Mouse (Mus musculus) forebrain, embryonic 13.5 days (tissue): ENCODE results near the gene Vangl2. TPM values are rescaled to one million over a fixed set of nuclear protein-coding genes. Genes with fewer than 3 reads are reported as not detected.

ENCODE experiments used
- ATAC-seq: fragments of 200-750 bp; cut with Nextera tagmentation; 2 replicates; pipeline ENCODE4 v1.8.0; 2017
- H3K27ac ChIP-seq: fragments of 300-500 bp; sonication (generic); 2 replicates; pipeline ENCODE4 v1.5.1; 2015; ENCODE audit warnings: inconsistent platforms, mild to moderate bottlenecking, moderate library complexity
- H3K27me3 ChIP-seq: fragments of 300-500 bp; sonication (generic); 2 replicates; pipeline ENCODE4 v1.6.1; 2015; ENCODE audit warnings: mild to moderate bottlenecking, inconsistent platforms
- H3K36me3 ChIP-seq: fragments of 300-500 bp; sonication (generic); 2 replicates; pipeline ENCODE4 v1.6.1; 2015; ENCODE audit warnings: mild to moderate bottlenecking, inconsistent platforms; ENCODE audit not compliant: poor library complexity, severe bottlenecking
- H3K4me1 ChIP-seq: fragments of 300-500 bp; sonication (generic); 2 replicates; pipeline ENCODE4 v1.6.1; 2015; ENCODE audit warnings: inconsistent platforms
- H3K4me2 ChIP-seq: fragments of 300-500 bp; sonication (generic); 2 replicates; pipeline ENCODE4 v1.6.1; 2015; ENCODE audit warnings: inconsistent platforms, mild to moderate bottlenecking, moderate library complexity
- H3K4me3 ChIP-seq: fragments of 300-500 bp; sonication (generic); 2 replicates; pipeline ENCODE4 v1.5.1; 2015; ENCODE audit warnings: mild to moderate bottlenecking, inconsistent platforms
- H3K9ac ChIP-seq: fragments of 300-500 bp; sonication (generic); 2 replicates; pipeline ENCODE4 v1.6.1; 2015; ENCODE audit warnings: mild to moderate bottlenecking, inconsistent platforms
- H3K9me3 ChIP-seq: fragments of 300-500 bp; sonication (generic); replicated peaks from 2 replicates; pipeline ENCODE4 v1.6.1; 2016; ENCODE audit warnings: inconsistent platforms
- WGBS: fragments of 180-500 bp; shearing (Covaris S2); methylation state at CpG from one replicate; pipeline ENCODE4 v1.1.7; 2015; 5-methylcytosine and 5-hydroxymethylcytosine counted together
- polyA plus RNA-seq: library from polyadenylated mRNA; unstranded; fragments of >200 nt; fragmentation: Nextera tagmentation; extraction: Ambion mirVana; gene quantifications from 2 replicates; pipeline ENCODE4 v1.2.1, GENCODE M21; 2015

Vangl2 gene
- polyA plus RNA-seq, 1 experiment from 2014 or later = 55.4 TPM

DNA sequence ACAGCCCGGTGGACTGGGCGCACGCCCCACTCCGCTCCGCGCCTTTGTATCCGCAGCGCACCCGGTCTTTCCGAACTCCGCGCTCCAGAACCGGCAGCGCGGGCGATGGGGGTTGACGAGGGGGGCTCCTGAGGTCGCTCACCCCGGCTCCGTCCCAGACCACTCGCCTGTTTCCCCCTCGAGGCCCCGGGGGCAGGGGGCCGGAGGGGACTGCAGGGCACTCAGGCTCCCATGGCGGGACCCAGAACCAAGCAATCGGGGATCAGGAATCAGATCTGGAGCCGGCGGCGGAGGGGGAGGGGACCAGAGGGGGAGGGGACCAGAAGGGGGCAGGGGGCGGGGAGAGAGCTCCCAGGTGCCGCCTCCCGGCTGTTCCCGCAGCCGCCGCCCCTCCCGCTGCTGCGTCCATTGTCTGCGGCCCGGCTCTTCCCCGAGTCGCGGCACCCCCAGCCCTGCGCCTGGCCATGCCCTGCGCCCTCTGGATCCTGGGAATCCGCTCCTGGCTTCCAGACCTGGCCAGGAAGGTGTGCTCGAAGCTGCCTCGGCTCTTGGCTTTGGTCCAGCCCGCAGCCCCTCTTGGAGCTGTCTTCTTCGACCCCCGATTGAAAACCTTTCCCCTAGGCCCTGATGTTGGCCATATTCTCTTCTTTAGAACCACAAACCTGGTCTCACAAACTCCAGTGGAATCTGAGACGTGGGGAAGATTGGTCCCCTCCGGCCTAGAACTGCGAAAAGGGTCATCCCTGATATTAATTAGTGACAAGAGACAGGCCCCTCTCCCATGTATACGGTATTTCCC, 1.0 kb downstream of the Vangl2 start:
- Histone ChIP-seq H3K36me3 (peaks cover 9% of the 10 kb centered on the region; the same call in 1 of the 2 replicates), H3K4me2 (peak overlapping the region; percentile 96), H3K4me1 (peaks cover 60% of the 10 kb centered on the region), H3K4me3 (peak overlapping the region; percentile 95), H3K27me3 (no peaks in the 10 kb centered on the region), H3K27ac (peak overlapping the region; percentile 99), H3K9me3 (no peaks in the 10 kb centered on the region), H3K9ac (peak overlapping the region; percentile 98)
- under 1% methylated on average over 42 of the region's 54 CpGs for WGBS
- ATAC-seq = peak; percentile 87

DNA sequence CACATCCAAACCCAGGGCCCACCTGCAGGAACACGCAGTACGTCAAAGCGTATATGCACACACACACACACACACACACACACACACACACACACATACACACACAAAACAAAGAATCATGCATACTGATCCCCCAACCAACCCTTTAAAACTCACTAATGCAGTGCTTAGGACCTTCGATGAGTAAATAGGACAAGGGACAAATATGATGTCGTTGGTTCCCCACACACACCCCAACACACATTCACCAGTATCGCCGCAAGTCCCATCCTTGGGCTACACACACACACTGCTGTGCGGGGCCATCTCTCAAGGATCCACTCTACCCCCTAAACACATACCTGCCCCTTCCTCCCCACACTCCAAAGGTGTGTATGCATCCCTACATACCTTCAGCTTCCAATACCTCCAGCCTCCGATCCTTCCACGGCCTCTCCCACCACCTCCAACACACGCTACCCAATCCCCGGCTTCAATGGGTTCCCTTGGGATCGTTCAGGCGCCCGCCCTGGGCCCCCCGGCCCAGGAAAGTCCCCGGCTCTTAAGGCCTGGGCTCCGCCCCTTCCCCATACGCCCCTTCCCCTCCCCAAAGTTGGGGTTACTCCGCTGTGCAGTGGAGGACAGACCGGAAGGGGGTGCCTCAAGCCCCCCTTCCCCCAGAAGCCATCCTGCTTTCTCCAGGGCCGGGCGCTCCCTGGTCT, 1.9 kb downstream of the Vangl2 start:
- Histone ChIP-seq H3K36me3 (peaks cover 15% of the 10 kb centered on the region), H3K9ac (peak overlapping the region; percentile 98), H3K4me2 (peak overlapping the region; percentile 96), H3K27me3 (no peaks in the 10 kb centered on the region), H3K4me3 (peak overlapping the region; percentile 95), H3K4me1 (peaks cover 68% of the 10 kb centered on the region), H3K27ac (peak overlapping the region; percentile 99), H3K9me3 (no peaks in the 10 kb centered on the region)
- peak; percentile 76 for ATAC-seq
- WGBS = 1% methylated on average over 23 of the region's 23 CpGs

DNA sequence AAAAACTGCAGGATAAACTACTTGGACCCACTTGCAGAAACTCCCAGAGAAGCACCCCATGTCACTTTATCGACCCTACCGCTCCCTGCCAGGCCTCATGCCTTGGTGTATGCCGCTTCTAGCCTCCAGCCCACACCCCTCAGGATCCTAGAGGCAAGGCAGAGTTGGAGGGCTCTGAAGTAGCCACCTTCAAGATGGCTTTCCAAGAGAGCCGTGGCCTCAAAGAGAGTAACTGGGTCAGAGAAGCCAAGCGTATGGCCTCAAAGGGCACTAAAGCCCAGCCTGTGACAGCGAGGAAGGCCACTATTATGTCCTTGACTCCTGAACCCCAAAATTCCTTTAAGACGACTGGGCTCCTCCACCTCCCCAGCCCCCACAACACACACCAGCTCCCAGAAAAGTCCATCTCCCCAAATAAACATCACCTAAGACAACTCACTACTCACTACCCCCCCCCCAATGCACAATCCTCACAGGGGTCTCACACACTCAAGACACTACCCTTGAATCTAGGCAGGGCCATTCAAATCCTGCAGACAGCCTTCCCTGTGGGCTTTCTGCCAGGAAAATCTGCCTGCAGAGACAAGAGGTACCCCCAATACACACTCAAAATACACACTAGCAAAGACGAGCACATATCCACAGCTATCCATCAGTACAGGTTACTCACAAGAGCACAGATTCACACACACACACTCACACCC, 2.9 kb downstream of the Vangl2 start:
- Histone ChIP-seq H3K4me2 (peak overlapping the region; percentile 96), H3K4me1 (peaks cover 76% of the 10 kb centered on the region), H3K27ac (peak overlapping the region; percentile 99), H3K9me3 (no peaks in the 10 kb centered on the region), H3K27me3 (no peaks in the 10 kb centered on the region), H3K9ac (peak overlapping the region; percentile 98), H3K36me3 (peaks cover 19% of the 10 kb centered on the region), H3K4me3 (peak overlapping the region; percentile 95)
- WGBS = 11% methylated on average over 8 of the region's 8 CpGs
- ATAC-seq = no peak

DNA sequence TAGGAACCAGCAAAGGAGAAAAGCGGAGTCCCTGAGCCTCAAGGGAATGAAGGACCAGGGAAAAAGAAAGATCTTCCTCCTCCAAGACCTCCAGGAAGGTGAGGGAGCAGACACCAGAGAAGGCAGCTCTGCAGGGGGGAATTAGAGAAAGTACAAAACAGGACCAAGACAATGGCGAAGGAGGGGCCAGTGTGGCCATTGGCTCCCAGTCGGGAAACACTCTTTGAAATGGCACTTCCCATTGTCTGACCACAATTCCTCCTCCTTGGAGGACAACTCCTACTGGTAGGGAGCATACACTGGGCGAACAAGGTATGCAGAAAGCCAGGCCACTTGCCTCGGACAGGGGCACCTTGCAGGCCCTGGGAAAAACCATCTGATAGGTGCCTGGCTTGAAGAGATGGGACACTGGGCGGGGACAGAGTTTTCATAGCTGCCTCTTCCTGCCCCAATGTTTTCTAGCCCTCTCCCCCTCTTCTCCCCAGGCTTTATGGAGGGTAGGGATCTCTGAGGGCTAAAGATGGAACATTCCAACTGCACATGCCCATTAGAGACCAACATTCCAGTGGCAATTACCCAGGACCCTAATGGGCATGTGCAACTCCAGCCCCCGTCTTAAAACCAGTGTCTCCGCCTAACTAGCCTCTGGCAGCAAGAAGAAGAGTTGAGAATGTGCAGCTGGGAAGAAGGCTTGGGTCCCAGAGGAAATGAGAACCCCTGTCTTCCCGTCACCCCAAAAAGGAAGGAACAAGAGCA, 3.9 kb downstream of the Vangl2 start:
- no peak for ATAC-seq
- peaks cover 28% of the 10 kb centered on the region for H3K36me3 ChIP-seq
- peak overlapping the region; percentile 99 for H3K27ac ChIP-seq
- no peaks in the 10 kb centered on the region for H3K27me3 ChIP-seq
- H3K4me3 ChIP-seq = peak overlapping the region; percentile 95
- H3K4me2 ChIP-seq = peak overlapping the region; percentile 96
- H3K9ac ChIP-seq = peak overlapping the region; percentile 98
- WGBS = 14% methylated on average over 9 of the region's 9 CpGs
- H3K9me3 ChIP-seq = no peaks in the 10 kb centered on the region
- H3K4me1 ChIP-seq = peaks cover 84% of the 10 kb centered on the region

DNA sequence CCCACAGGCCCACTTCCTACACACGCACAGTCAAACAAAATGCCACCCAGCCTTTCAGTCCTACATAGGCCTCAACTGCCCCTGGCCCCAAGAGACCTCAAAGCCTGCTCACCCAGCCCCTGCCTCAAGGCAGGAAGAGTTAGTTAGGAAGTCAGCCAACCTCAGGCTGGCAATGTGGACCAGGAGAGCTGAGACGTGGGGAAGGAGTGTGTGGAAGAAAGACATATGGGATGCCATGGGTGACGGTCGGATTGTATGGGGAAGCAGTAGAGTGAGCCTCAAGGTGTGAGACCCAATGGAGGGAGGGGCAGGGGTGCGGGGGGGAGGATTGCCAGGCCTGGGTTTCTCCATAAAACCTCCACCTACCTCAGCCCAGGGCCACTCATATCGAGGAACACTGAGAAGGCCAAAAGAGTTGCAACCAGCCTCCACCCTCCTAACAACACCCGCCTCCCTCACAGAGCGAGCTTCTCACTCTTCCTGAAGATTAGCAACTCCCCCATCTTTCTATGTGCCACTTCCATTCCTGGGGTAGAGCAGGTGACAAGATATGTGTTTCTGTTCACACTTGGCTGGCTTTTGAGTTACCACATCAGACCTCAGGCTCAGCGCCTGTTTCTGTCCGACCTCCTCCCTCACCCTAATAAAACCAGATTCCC, 8.3 kb downstream of the Vangl2 start:
- H3K4me3 ChIP-seq = no peak overlapping the region
- peaks cover 35% of the 10 kb centered on the region for H3K36me3 ChIP-seq
- WGBS = 59% methylated on average over 10 of the region's 10 CpGs
- no peaks in the 10 kb centered on the region for H3K27me3 ChIP-seq
- peaks cover 97% of the 10 kb centered on the region for H3K4me1 ChIP-seq
- no peaks in the 10 kb centered on the region for H3K9me3 ChIP-seq
- H3K4me2 ChIP-seq = peak overlapping the region; percentile 56
- no peak for ATAC-seq
- H3K9ac ChIP-seq = peak overlapping the region; percentile 39
- peak overlapping the region; percentile 94 for H3K27ac ChIP-seq

DNA sequence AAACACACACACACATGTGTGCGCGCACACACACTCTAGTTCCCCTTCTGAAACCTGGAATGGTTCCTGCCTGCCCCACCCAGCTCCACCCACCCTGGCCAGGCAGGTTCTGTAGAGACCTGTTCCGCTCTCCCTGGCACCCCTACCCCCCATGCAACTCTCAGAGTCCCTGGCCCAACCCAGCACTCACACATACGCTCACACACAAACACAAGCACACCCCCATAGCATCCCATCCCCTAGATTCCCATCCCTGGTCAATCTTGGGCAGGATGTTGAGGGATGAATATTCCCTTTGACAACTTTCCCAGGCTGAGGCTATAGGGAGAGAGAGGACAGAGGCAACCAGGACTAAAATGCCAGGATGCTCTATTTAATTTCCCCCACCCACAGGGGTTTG, 8.9 kb downstream of the Vangl2 start:
- ATAC-seq = no peak
- 90% methylated on average over 4 of the region's 4 CpGs for WGBS
- Histone ChIP-seq H3K9me3 (no peaks in the 10 kb centered on the region), H3K36me3 (peaks cover 35% of the 10 kb centered on the region), H3K27me3 (no peaks in the 10 kb centered on the region), H3K9ac (peak overlapping the region; percentile 39), H3K4me1 (peaks cover 97% of the 10 kb centered on the region), H3K4me3 (0 out of 2 replicates have a peak overlapping the region, but pooled peaks have one; percentile 7), H3K4me2 (peak overlapping the region; percentile 56), H3K27ac (peak overlapping the region; percentile 94)

DNA sequence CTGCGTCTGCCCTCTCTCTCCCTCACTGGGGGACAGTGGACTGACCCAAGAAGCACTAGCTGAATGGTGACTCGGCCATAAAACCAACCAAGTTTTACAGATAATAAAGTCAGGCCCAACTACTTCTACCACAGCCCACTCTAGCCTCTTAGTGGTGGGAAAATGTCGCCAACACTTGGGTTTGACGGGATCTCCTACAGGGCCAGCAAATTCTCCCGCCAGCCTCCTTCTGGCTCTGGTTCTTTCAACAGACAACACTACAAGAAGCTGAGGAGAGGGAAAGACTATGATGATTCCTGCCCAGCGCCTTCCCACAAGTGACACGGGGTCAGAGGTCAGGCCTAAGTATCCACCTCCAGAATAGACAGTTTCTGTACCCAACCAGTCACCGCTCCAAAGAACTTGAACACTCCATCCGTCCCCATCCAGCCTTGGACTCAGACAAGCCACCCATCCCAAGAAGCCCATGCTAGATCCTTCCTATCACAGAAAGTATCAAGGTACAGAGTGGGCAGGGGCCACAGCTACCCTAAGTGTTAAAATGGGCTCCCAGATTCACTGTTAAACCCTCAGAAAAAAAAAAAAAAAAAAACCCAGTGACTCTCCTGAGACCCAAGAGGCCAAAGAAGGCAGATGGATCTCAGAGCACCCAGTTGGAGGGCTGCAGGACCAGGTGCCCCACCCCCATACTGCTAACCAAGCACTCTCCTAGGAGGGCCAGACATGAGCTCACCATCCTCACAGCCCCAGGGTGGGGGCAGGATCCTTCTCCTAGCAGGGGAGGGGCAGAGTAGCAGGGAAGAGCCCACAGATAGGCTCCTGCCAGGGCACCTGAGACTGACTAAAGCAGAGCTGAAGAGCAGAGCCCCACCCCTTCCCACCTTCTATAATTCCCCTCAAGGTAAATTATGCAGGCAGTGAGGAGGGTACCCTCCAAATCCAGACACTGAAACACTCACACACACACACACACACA, 9.6 kb downstream of the Vangl2 start:
- no peaks in the 10 kb centered on the region for H3K27me3 ChIP-seq
- no peak for ATAC-seq
- H3K4me1 ChIP-seq = peaks cover 97% of the 10 kb centered on the region
- H3K9ac ChIP-seq = peak overlapping the region; percentile 56
- 78% methylated on average over 9 of the region's 9 CpGs for WGBS
- no peaks in the 10 kb centered on the region for H3K9me3 ChIP-seq
- peak overlapping the region; percentile 94 for H3K27ac ChIP-seq
- peak overlapping the region; percentile 56 for H3K4me2 ChIP-seq
- H3K36me3 ChIP-seq = peaks cover 34% of the 10 kb centered on the region
- no peak overlapping the region for H3K4me3 ChIP-seq

DNA sequence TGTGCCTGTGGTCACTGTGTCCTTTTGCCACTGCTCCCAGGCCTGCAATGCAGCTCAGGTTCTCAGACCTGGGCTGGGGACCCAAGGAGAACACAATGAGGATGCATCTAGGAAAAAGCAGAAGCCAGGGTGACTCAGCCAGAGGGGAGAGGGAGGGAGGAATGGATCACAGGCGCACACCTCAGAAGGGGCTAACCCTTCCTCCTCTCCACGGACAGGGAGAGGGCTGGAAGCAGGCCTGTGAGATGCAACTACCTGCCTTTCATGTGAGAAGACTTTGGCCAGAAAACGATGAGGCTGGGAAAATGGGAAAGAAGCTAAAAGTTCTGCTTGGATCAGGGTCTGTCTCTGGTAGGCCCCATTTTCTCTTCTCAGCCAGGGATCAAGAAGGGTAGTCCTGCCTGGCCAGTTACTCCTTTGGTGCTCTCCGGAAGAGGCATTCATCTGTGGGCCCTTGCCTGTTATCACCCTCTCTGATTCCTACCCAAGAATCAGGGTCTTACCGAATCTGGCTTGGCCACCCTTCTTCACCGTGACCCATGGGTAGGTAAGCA, 10.7 kb downstream of the Vangl2 start:
- peak overlapping the region; percentile 23 for H3K4me3 ChIP-seq
- ATAC-seq = 0 out of 2 replicates have a peak, but pooled peaks have one; percentile 1
- H3K36me3 ChIP-seq = peaks cover 36% of the 10 kb centered on the region
- WGBS = 41% methylated on average over 6 of the region's 6 CpGs
- peak overlapping the region; percentile 56 for H3K9ac ChIP-seq
- no peaks in the 10 kb centered on the region for H3K9me3 ChIP-seq
- H3K27ac ChIP-seq = peak overlapping the region; percentile 94
- H3K4me1 ChIP-seq = peaks cover 98% of the 10 kb centered on the region
- H3K4me2 ChIP-seq = peak overlapping the region; percentile 56
- H3K27me3 ChIP-seq = no peaks in the 10 kb centered on the region

DNA sequence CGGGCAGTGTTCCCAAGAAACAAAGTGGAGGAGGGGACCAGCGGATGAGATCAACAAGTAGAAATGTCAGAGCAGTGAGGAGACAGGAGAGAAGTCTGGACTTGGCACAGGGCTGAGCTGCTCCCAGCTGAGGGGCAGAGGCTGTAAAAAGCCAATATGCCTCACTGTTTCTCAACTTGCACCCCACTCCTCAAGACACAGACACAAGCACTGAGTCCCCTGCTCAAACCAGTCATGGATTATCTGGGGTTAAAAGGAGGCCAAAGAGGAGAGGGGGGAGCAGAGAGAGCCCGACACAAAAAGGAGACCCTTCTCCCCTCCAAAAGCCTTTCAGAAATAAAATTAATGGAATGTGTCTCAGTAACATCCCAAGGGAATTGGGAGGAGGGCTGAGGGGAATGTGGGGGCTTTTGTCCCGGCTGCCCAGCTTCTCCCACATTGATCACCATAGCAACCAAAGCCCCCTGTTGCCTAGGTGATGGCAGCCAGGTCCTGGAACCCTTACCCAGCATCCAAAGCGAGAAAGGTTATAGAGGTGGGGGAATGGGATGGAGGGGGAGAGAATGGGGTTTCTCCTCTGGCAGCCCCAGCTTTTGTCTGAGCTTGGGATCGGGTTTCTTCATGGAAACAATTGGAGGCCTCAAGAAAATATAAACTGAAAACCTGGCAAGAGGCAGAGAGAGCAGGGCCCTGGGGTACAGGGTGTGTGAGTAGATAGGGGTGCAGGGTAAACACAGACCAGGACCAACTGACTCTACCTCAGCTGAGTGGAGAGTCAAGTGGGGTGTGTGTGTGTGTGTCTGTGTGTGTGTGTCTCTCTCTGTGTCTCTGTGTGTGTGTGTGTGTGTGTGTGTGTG, 11.4 kb downstream of the Vangl2 start:
- peaks cover 38% of the 10 kb centered on the region for H3K36me3 ChIP-seq
- peak; percentile 79 for ATAC-seq
- WGBS = 2% methylated on average over 6 of the region's 6 CpGs
- H3K4me1 ChIP-seq = peaks cover 98% of the 10 kb centered on the region
- peak overlapping the region; percentile 56 for H3K4me2 ChIP-seq
- peak overlapping the region; percentile 94 for H3K27ac ChIP-seq
- H3K4me3 ChIP-seq = peak overlapping the region; percentile 23
- peak overlapping the region; percentile 56 for H3K9ac ChIP-seq
- no peaks in the 10 kb centered on the region for H3K27me3 ChIP-seq
- H3K9me3 ChIP-seq = no peaks in the 10 kb centered on the region
